Mouse (Mus musculus) stomach, postnatal 0 days (tissue): ENCODE data around the gene Nedd9. TPM values are rescaled to one million over a fixed set of nuclear protein-coding genes. Genes with fewer than 3 reads are reported as not detected.
A peak's percentile ranks its signal among the peaks of the same experiment; 100 is the strongest.

Experiments
- ATAC-seq: fragments of 200-750 bp; cut with Nextera tagmentation; 2 replicates; pipeline ENCODE4 v1.8.0; 2017; ENCODE audit not compliant: low FRiP score, low TSS enrichment
- DNase-seq: peaks from one replicate; pipeline ENCODE4 v3.0.0-alpha.2; 2016; ENCODE audit warnings: low spot score
- H3K27ac ChIP-seq: fragments of 300-500 bp; sonication (generic); replicated peaks from 2 replicates; pipeline ENCODE4 v1.5.1; 2014; ENCODE audit warnings: mild to moderate bottlenecking, control low read depth
- H3K27me3 ChIP-seq: fragments of 300-500 bp; sonication (generic); 2 replicates; pipeline ENCODE4 v1.6.1; 2014; ENCODE audit warnings: low read length; ENCODE audit not compliant: control insufficient read depth, insufficient read depth
- H3K36me3 ChIP-seq: fragments of 300-500 bp; sonication (generic); 2 replicates; pipeline ENCODE4 v1.6.1; 2014; ENCODE audit warnings: low read length, mixed read lengths; ENCODE audit not compliant: control insufficient read depth, insufficient read depth
- H3K4me1 ChIP-seq: fragments of 300-500 bp; sonication (generic); replicated peaks from 2 replicates; pipeline ENCODE4 v1.6.1; 2014; ENCODE audit warnings: antibody characterized with exemption; ENCODE audit not compliant: control insufficient read depth, insufficient read depth
- H3K4me2 ChIP-seq: fragments of 300-500 bp; sonication (generic); replicated peaks from 2 replicates; pipeline ENCODE4 v1.6.1; 2014; ENCODE audit warnings: low read depth, mild to moderate bottlenecking, control low read depth, moderate library complexity
- H3K4me3 ChIP-seq: fragments of 300-500 bp; sonication (generic); 2 replicates; pipeline ENCODE4 v1.5.1; 2014; ENCODE audit warnings: low read depth, low read length, control low read depth
- H3K9ac ChIP-seq: fragments of 300-500 bp; sonication (generic); 2 replicates; pipeline ENCODE4 v1.6.1; 2014; ENCODE audit warnings: mild to moderate bottlenecking, low read length, control low read depth, mixed read lengths
- H3K9me3 ChIP-seq: fragments of 300-500 bp; sonication (generic); 2 replicates; pipeline ENCODE4 v1.6.1; 2016; ENCODE audit warnings: low read length; ENCODE audit not compliant: control insufficient read depth
- CTCF ChIP-seq: IDR thresholded peaks from 2 replicates; pipeline ENCODE4 v1.5.1; 2016; ENCODE audit warnings: antibody characterized with exemption, low read depth, mild to moderate bottlenecking, moderate library complexity
- EP300 ChIP-seq: optimal IDR thresholded peaks from 2 replicates; pipeline ENCODE3; 2016; ENCODE audit warnings: antibody characterized with exemption
- WGBS: fragments of 180-500 bp; shearing (Covaris S2); extraction: QIAGEN DNeasy Blood & Tissue Kit; methylation state at CpG from one replicate; pipeline ENCODE4 v1.1.7; 2014; 5-methylcytosine and 5-hydroxymethylcytosine counted together
- polyA plus RNA-seq: library from polyadenylated mRNA; unstranded; fragments of >200 nt; fragmentation: Nextera tagmentation; extraction: Ambion mirVana; gene quantifications from 2 replicates; pipeline ENCODE4 v1.2.1, GENCODE M21; 2015

The Nedd9 gene
- polyA plus RNA-seq, 1 experiment from 2014 or later, result 17.1 TPM

DNA sequence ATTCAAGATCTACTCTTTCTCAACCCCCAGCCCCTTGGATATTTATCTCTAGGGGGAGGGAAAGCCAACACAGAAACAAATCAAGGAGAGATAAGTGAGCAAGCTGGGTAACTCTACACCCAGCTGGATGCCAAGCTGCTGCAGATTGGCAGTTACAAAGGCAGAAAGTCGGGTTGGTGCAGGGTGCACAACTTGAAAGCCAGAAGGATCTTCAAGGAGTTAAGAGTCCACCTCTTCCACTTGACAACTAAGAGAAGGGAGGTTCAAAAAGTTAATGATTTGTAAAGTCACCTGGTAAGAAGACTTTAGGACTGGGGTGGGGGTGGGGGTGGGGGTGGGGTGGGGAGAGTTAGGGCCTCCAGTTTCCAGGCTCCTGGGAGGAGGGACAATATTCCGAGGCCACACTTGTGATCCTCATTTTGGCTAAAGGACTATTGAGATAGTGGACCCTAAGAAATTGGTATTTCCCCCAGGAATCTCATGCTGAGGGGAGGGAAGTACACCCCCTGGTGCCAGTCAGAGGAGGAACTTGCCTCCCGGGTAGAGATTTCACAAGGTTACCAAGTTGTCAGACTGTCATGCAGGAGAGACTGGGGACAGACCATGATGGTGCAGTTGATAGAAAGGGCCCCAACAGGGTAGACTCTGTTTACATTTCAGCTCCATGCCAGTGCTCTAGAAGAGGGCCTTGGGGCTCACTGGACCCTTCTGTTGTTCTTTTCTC lies 143.8 kb downstream of the Nedd9 start:
- 0 out of 2 replicates have a peak, but pooled peaks cover 3% of the 10 kb centered on the region for H3K36me3 ChIP-seq
- WGBS, result 28% methylated on average over 3 of the region's 3 CpGs
- 0 out of 2 replicates have a peak overlapping the region, but pooled peaks have one; percentile 3 for H3K4me2 ChIP-seq
- H3K9ac ChIP-seq, result no peak overlapping the region
- H3K27me3 ChIP-seq, result no peaks in the 10 kb centered on the region
- peak; percentile 65 for DNase-seq
- peak overlapping the region; percentile 70 for H3K27ac ChIP-seq
- no peaks in the 10 kb centered on the region for H3K9me3 ChIP-seq
- TF ChIP-seq EP300 (no peak), CTCF (peak; percentile 23)
- H3K4me1 ChIP-seq, result peaks cover 4% of the 10 kb centered on the region
- H3K4me3 ChIP-seq, result no peak overlapping the region
- peak; percentile 69 for ATAC-seq

DNA sequence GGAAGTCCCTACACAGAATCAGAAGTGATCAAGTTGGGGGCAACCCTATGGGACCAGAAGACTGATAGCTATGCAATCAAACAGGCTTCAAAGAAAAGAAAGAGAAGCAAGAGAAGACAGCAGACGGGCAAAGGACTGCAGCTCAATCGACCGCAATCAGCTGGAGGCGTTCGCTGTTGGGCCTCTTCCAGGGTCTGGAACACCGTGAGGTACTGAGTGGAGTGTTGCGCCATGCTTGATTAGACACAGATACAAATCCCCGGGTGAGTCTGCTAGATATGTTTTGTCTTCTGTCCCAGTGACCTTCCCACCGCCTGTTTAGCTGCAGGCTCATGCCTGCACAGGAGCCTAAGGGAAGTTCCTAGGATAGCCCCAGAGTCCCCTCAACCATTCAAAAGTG lies 145.7 kb downstream of the Nedd9 start:
- peaks cover 4% of the 10 kb centered on the region for H3K4me1 ChIP-seq
- no peaks in the 10 kb centered on the region for H3K9me3 ChIP-seq
- no peak overlapping the region for H3K4me2 ChIP-seq
- TF ChIP-seq CTCF (no peak), EP300 (no peak)
- H3K9ac ChIP-seq, result no peak overlapping the region
- no peaks in the 10 kb centered on the region for H3K27me3 ChIP-seq
- no peak for DNase-seq
- ATAC-seq, result no peak
- 0 out of 2 replicates have a peak, but pooled peaks cover 3% of the 10 kb centered on the region for H3K36me3 ChIP-seq
- 65% methylated on average over 9 of the region's 9 CpGs for WGBS
- H3K4me3 ChIP-seq, result no peak overlapping the region
- no peak overlapping the region for H3K27ac ChIP-seq

GRCm38 (mm10) chr13:41339653-41340351 lies 147.4 kb downstream of the Nedd9 start:
- 51% methylated on average over 22 of the region's 22 CpGs for WGBS
- Histone ChIP-seq H3K4me3 (no peak overlapping the region), H3K27ac (peak overlapping the region; percentile 69), H3K4me2 (peak overlapping the region; percentile 21), H3K27me3 (no peaks in the 10 kb centered on the region), H3K4me1 (peaks cover 8% of the 10 kb centered on the region), H3K9ac (no peak overlapping the region), H3K36me3 (0 out of 2 replicates have a peak, but pooled peaks cover 3% of the 10 kb centered on the region), H3K9me3 (no peaks in the 10 kb centered on the region)
- ATAC-seq (peak; percentile 15; the same call in 1 of the 2 replicates), DNase-seq (no peak)
- TF ChIP-seq CTCF (no peak), EP300 (no peak)

DNA sequence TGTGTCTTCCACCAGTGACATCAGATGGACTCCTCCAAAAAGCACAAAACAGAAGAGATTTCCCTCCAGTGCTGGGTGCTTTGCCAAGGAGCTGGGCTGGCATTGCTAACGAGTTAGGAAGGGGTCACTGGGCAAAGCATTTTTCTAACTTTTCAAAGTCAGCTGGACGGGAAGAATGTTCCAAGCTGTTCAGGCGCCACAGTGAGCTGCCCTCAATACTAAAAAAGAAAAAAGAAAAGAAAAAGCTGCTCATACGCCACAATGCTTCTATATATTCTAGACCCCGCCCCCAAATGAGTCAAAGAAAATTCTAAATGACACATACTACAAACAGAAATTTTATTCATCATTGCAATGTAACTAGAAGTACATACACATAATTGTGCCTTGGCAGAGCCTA lies 148.0 kb downstream of the Nedd9 start:
- H3K4me3 ChIP-seq, result no peak overlapping the region
- WGBS, result 42% methylated on average over 5 of the region's 5 CpGs
- no peak overlapping the region for H3K9ac ChIP-seq
- H3K4me1 ChIP-seq, result peaks cover 14% of the 10 kb centered on the region
- DNase-seq, result no peak
- no peak; the same call in 1 of the 2 replicates for ATAC-seq
- 0 out of 2 replicates have a peak overlapping the region, but pooled peaks have one; percentile 21 for H3K4me2 ChIP-seq
- H3K9me3 ChIP-seq, result no peaks in the 10 kb centered on the region
- H3K27me3 ChIP-seq, result no peaks in the 10 kb centered on the region
- TF ChIP-seq EP300, result no peak
- no peak for TF ChIP-seq CTCF
- peak overlapping the region; percentile 69 for H3K27ac ChIP-seq
- 0 out of 2 replicates have a peak, but pooled peaks cover 3% of the 10 kb centered on the region for H3K36me3 ChIP-seq

- Histone ChIP-seq H3K4me3 (no peak overlapping the region), H3K36me3 (0 out of 2 replicates have a peak, but pooled peaks cover 3% of the 10 kb centered on the region), H3K4me2 (no peak overlapping the region), H3K27me3 (no peaks in the 10 kb centered on the region), H3K9ac (no peak overlapping the region), H3K9me3 (no peaks in the 10 kb centered on the region), H3K27ac (no peak overlapping the region), H3K4me1 (peaks cover 18% of the 10 kb centered on the region)
- ATAC-seq, result no peak
- no peak for DNase-seq
- TF ChIP-seq EP300 (no peak), CTCF (no peak)
- 86% methylated on average over 2 of the region's 2 CpGs for whole genome bisulfite sequencing
Measured at GRCm38 (mm10) chr13:41337407-41337806, 149.8 kb downstream of the Nedd9 start.
